Mouse (Mus musculus): ENCODE results near the gene Gstm1. TPM values are rescaled to one million over a fixed set of nuclear protein-coding genes. Genes with fewer than 3 reads are reported as not detected.
"Not testable (repeated sequence)": the region's sequence is repeated elsewhere in the genome, so short reads cannot be mapped to it uniquely, and the experiment has no call there.

The Gstm1 gene
- total RNA-seq, 4 experiments from 2014 or later = 329 to 421 (median 351) TPM

- DNase-seq (ENCODE audit: low spot score in 2 of 2) = not testable (repeated sequence)
Measured at GRCm38 (mm10) chr3:108016468-108016867, 1.3 kb downstream of the Gstm1 start.

DNA sequence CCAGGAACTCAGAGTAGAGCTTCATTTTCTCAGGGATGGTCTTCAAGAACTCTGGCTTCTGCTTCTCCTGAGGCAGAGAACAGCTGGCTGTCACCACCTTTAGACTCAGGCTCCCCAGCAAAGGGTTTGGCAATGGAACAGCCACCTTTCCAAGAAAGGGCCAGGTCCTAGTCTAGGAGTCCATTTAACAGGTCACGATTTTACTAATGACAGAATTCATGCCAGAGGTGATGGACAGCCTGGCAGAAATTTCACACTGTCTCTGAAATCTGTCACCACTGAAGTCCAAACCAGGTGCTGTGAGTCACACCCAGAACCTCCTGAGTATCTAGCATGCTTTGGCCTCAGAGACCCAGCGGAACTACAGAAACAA is 2.8 kb downstream of the Gstm1 start:
- DNase-seq (ENCODE audit: low spot score in 2 of 2) = no peak

DNA sequence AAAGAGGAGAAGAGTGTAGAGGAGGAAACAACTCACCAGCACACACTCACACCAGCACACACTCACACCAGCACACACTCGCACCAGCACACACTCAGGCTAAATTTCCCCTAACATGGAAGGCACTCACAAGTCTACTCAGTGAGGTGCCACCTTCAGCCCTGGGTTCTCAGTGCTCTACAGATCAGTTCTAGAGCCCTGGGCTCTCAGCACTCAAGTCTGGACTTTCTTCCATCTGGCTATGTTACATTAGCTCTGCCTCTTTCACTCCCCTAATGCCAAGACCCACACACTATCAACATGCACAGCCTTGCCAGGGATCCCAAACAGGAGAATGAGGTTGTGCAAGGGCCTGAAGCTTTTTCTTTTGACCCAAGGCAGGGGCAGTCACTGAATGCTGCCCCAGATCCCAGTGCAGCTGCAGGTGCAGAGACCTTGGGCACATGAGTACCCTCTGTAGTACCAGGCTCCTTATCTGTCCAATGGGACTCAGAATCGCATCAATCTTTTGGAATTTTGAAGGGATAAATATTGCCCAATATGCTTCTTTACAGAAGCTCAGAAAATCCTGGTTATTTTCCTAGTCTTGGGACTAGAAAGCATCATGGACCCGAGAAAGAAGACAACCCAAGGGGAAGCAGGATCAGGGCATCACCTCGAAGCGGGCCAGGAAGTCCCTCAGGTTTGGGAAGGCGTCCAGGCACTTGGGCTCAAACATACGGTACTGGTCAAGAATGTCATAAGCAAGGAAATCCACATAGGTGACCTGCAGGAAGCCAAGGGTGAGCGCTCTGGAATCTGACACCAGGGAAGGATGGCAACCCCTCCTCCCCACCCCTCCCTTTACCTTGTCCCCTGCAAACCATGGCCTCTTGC is 3.4 kb downstream of the Gstm1 start:
- no peak for DNase-seq (ENCODE audit: low spot score in 2 of 2)

DNA sequence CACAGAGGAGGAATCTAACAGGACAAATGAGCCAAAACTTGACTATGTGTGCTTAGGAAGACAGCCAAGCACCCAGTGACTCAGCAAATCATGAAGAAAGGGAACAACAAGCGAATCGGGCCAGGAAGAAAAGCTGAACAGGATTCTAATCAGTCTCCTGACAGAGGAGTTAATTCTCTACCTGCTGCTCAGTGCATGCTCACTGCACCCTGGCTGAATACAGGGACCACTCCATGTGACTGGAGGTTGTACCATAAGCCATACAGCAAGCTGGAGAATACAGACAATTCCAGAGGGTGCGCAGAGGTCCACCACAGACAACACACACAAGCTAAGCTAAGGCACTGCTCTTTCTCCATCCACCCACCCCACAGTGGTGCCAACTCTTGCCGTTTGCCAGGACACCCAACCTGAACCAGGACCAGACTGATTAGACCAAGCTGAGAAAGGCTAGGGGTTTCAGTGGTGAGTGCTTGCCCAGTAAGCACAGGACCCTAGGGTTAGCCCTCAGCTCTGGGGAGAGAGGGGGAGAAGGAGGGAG is 4.4 kb downstream of the Gstm1 start:
- peak; percentile 71 to 74 for DNase-seq (ENCODE audit: low spot score in 2 of 2)

DNA sequence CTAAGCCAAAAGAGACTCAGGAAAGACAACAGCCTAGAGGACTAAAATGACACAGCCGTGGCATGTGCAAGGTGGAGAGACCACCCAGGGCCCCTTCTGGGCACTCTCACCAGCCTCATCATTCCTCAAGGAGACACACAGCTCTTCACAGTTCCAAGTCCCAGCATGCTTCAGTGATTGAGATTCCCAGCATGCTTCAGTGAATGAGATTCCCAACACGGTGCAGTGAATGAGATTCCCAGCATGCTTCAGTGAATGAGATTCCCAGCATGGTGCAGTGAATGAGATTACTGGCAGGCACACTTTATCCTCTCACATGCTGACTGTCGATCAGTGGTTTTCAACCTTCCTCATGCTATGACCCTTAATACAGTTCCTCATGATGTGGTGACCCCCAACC is 6.2 kb downstream of the Gstm1 start:
- DNase-seq (ENCODE audit: low spot score in 2 of 2) = no peak

DNA sequence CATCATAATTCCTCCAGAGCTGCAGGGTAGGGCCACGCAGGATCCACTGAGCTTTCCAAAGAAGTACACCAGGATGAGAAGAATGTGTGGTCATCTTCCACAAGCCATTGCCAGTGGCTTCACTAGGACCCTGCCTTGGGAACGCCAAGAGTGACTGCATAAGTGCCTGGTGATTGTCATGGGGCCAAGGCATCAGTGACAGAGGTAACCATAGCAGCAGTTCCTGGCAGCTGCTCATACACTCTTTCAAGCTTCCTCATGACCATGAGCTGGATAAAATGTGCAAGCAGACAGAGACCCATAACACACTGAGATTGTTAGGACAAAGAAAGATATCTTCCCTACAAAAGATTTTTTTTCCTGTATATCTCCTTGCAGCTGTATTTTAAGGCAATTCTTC is 7.5 kb downstream of the Gstm1 start:
- peak; percentile 45 to 61 for DNase-seq (ENCODE audit: low spot score in 2 of 2)

DNA sequence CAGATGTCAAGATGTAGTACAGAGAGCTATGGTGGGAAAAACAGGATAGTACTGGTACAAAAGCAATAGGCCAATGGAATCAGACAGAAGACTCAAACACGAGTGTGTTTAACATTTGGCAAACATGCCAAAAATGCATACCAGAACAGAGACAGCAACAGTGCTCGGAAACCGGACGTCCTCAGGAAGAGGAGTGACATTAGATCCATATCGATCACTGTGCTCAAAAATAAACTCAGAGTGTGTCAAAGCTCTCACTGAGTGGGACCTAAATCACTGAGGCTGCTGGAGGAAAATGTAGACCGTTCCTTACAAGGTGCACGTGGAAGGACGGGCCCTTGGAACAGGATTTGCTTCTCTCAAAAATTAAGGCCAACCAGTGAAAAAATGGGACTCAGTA is 15.8 kb downstream of the Gstm1 start:
- no peak for DNase-seq (ENCODE audit: low spot score in 2 of 2)

DNA sequence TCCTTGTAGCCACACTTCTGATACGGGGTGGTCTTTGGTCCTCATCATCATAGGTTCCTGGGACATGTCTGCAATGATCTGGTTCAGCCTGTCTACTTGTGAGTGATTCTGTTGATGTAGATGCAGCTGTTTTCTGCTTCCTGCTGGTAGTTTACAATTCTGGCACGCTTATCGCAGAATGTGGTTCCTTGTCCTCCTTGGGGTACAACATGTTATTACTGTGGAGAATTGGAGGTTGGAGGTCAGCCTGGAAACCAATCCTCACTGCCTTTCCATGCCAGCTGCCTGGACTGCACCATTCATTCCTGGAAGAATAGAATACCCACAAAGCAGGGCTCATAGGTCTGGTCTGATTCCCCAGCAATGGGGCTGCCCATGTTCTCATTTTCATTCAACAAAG is 18.3 kb downstream of the Gstm1 start:
- no peak for DNase-seq (ENCODE audit: low spot score in 2 of 2)

DNA sequence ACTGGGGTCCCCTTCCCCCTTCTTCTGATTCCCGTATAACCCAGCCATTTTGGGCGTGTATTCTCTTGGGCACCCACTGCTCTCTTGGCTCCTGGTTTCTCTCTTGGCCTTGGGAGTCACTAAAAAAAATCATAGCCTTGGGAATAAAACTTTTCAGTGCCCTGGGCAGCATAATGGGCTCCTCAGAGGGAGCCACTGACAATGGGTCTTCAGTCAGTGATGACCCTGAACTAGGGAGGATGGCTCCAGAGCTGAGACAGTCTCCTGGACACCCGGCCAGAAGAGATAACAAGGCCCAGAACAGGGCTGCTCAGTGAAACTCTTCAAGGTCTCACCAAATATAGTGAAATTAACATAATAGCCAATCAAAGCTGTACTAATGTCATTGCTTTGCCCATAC is 19.2 kb downstream of the Gstm1 start:
- DNase-seq (ENCODE audit: low spot score in 2 of 2) = no peak

GRCm38 (mm10) chr3:107996576-107996975 is 21.2 kb downstream of the Gstm1 start:
- DNase-seq (ENCODE audit: low spot score in 2 of 2) = no peak

GRCm38 (mm10) chr3:107995974-107996373 is 21.8 kb downstream of the Gstm1 start:
- DNase-seq (ENCODE audit: low spot score in 2 of 2) = not testable (repeated sequence)

GRCm38 (mm10) chr3:107986041-107986562 is 31.7 kb downstream of the Gstm1 start, which contains the start of gene Gstm2:
Gene Gstm2, minus strand, starts transcription at chr3:107986453.
- peak; percentile 28 to 47 for DNase-seq (ENCODE audit: low spot score in 2 of 2)

- not testable (repeated sequence) for DNase-seq (ENCODE audit: low spot score in 2 of 2)
Measured at GRCm38 (mm10) chr3:107985141-107985540, 32.6 kb downstream of the Gstm1 start.

DNA sequence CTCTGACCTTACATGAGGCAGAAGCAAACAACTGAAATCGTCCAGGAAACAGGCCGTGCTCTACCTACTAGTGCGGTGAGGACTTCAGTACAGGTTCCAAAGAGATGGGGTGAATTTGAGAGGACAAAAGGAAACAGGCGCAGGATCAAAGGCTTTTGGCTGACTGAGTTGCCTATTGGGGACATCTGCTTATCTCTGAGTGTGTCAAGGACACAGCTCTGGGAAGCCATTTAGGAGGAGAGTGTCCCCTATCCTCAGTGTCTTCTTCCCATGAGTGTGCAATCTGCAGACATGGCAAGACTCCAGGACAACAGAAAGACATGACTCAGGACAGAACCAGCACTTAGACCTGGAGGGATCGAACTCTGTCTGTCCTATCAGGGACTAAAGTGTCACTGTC is 33.3 kb downstream of the Gstm1 start:
- no peak for DNase-seq (ENCODE audit: low spot score in 2 of 2)

GRCm38 (mm10) chr3:107983771-107984170 is 34.0 kb downstream of the Gstm1 start:
- DNase-seq (ENCODE audit: low spot score in 2 of 2) = no peak

- no peak for DNase-seq (ENCODE audit: low spot score in 2 of 2)
Measured at GRCm38 (mm10) chr3:107982726-107983125, 35.0 kb downstream of the Gstm1 start.

GRCm38 (mm10) chr3:107981261-107981660 is 36.5 kb downstream of the Gstm1 start:
- DNase-seq (ENCODE audit: low spot score in 2 of 2) = no peak

DNA sequence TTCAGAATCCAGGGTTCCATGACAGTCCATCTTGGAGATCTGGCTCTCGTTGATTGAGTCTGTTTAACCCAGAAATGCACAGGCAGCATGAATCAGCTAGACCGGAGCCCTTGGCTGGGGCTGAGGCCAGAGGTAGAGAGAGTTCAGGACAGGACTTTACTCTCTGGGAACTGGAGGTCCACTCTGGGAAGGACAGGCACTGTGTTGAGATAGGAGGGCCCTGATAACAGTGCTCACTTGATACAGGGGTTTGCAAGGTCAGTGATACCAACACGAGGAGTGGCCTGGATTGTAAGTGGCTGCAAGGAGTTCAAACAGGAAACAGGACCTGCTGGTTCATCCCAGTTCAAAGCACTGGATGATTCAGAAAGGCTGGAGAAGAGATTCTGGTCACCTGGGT is 40.1 kb downstream of the Gstm1 start:
- DNase-seq (ENCODE audit: low spot score in 2 of 2) = no peak

DNA sequence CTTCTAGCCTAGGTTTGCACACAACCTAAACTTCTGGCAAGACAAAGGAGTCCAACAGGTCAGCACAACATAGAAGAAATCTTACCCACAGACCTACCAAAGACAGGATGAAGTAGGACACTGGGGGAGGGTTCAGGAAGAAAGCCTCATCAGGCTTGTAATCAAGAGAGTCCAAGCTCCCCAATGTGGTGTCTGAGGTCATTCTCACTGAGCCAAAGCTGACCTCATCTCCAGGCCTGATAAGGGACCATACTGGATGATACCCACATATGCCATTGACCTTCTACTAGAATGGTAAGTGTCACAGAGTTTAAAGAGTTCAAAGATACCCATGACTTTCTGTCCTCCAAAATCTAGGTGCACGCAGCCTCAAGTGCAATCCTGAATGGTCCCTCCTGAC is 43.5 kb downstream of the Gstm1 start:
- no peak for DNase-seq (ENCODE audit: low spot score in 2 of 2)

GRCm38 (mm10) chr3:107972070-107972469 is 45.7 kb downstream of the Gstm1 start:
- no peak for DNase-seq (ENCODE audit: low spot score in 2 of 2)

DNA sequence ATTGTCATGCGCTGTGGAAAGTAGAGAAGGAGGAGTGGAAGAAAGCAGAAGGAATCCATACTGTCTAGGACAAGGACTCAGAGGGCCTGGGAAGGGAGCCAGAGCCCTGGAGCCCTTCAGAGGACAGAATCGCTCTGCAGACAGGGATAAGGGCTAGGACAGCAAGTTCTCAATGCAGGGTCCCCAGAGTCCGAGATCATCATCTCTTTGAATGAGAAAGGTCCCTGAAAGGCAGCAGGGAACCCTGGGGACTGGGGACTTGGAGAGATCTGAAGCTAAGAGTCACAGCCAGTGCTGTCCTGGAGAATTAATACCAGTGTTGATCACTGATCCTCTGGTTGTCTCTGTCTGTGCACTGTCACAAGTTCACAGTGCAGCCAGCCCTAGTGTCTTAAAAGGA is 46.7 kb downstream of the Gstm1 start:
- DNase-seq (ENCODE audit: low spot score in 2 of 2) = not testable (repeated sequence)

DNA sequence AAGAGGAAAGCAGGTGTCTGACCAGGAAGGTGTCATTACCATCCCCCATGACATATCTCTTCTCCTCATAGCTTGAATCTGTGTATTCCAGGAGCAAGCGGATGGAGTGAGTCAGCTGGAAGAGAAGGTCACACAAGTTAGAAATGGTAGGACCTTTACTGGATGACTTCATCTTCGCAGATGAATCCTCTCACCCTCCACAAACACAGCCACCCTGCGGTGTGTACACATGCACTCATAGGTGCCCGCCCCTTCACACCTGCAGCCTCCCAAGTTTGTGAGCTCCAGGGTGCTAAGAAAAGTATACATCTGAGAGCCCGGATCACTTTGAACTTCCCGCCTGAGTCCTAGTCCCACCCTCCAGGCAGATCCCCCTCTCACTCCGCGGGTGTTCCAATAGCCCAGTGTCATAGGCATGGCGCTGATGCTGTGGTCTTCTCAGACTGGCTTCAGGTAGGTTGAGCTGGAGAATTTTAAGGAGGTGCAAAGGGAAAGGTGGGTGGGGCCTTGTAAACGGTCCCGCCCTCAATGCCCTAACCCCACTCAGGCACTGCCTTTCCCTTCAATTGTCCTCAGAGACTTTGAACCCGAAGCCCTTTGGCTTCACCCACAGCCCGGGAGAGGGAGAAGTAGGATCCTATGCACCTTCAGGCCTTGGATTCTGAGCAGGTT is 48.9 kb downstream of the Gstm1 start, which contains the start of gene Gstm3:
Gstm3 (minus strand) TSS at position 560 of the 672 bp plus-strand sequence.
- no peak for DNase-seq (ENCODE audit: low spot score in 2 of 2)
